Mouse (Mus musculus): Measurements from ENCODE around the gene Kcnh1. TPM values are rescaled to one million over a fixed set of nuclear protein-coding genes. Genes with fewer than 3 reads are reported as not detected.

The Kcnh1 gene
- polyA plus RNA-seq, 2 experiments: under 0.01 TPM; not detected in 1

- H3K9me3 ChIP-seq (ENCODE audit: control insufficient read depth, low read length): no peaks in the 10 kb centered on the region
- H3K4me1 ChIP-seq (replicated peaks; ENCODE audit: control insufficient read depth in 2 of 2, insufficient read depth in 2 of 2, low read length in 1 of 2): no peaks in the 10 kb centered on the region
- H3K4me3 ChIP-seq (ENCODE audit: insufficient read depth in 1 of 2, low read depth in 2 of 2, low read length in 2 of 2): no peak overlapping the region
- no peak for DNase-seq (ENCODE audit: low read depth in 3 of 3, low spot score in 3 of 3)
- no peaks in the 10 kb centered on the region for H3K27me3 ChIP-seq (ENCODE audit: control insufficient read depth, insufficient read depth, low read length)
- no peak overlapping the region for H3K27ac ChIP-seq
- no peak overlapping the region for H3K4me2 ChIP-seq (ENCODE audit: low read depth)
- TF ChIP-seq EP300 (IDR thresholded peaks at IDR 0.05; ENCODE audit: low read depth): no peak
- TF ChIP-seq CTCF (IDR thresholded peaks at IDR 0.05; ENCODE audit: low read depth): no peak
- no peak overlapping the region for H3K9ac ChIP-seq (replicated peaks)
- ATAC-seq (ENCODE audit: insufficient read depth): no peak
- H3K36me3 ChIP-seq (replicated peaks; ENCODE audit: control insufficient read depth, insufficient read depth, low read depth): no peaks in the 10 kb centered on the region
- 38% methylated on average over 4 of the region's 4 CpGs for WGBS (ENCODE audit: insufficient replicate concordance)
Measured at GRCm38 (mm10) chr1:192454981-192455380, 264.4 kb downstream of the Kcnh1 start.

DNA sequence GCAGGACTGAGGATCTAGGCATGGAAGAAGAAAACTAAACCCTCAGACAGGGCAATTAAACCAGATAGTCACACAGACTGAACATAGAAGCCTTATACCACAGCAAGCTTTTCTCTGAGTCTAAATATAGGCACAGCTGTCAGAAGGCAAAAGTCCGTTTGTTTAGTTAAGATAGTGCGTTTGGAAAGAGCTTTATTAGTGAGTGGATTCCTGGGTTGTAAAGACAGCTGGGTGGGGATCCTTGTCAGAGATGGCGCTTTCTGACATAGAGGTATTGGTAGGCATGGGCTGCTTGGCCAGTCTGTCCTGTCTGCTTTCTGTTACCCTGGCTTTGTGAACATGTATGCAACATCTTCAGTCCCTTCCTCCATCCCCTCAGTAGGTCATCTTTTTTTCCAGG, 266.5 kb downstream of the Kcnh1 start:
- no peak overlapping the region for H3K4me2 ChIP-seq (ENCODE audit: low read depth)
- H3K9me3 ChIP-seq (ENCODE audit: control insufficient read depth, low read length): no peaks in the 10 kb centered on the region
- no peak overlapping the region for H3K9ac ChIP-seq (replicated peaks)
- DNase-seq (ENCODE audit: low read depth in 3 of 3, low spot score in 3 of 3) (no peak), ATAC-seq (ENCODE audit: insufficient read depth) (no peak)
- H3K27ac ChIP-seq: no peak overlapping the region
- H3K36me3 ChIP-seq (replicated peaks; ENCODE audit: control insufficient read depth, insufficient read depth, low read depth): no peaks in the 10 kb centered on the region
- no peaks in the 10 kb centered on the region for H3K27me3 ChIP-seq (ENCODE audit: control insufficient read depth, insufficient read depth, low read length)
- H3K4me3 ChIP-seq (ENCODE audit: insufficient read depth in 1 of 2, low read depth in 2 of 2, low read length in 2 of 2): no peak overlapping the region
- 34% methylated on average over 3 of the region's 3 CpGs for WGBS (ENCODE audit: insufficient replicate concordance)
- TF ChIP-seq EP300 (IDR thresholded peaks at IDR 0.05; ENCODE audit: low read depth): no peak
- TF ChIP-seq CTCF (IDR thresholded peaks at IDR 0.05; ENCODE audit: low read depth): no peak
- no peaks in the 10 kb centered on the region for H3K4me1 ChIP-seq (replicated peaks; ENCODE audit: control insufficient read depth in 2 of 2, insufficient read depth in 2 of 2, low read length in 1 of 2)

- H3K27me3 ChIP-seq (ENCODE audit: control insufficient read depth, insufficient read depth, low read length): no peaks in the 10 kb centered on the region
- DNase-seq (ENCODE audit: low read depth in 3 of 3, low spot score in 3 of 3) (no peak), ATAC-seq (ENCODE audit: insufficient read depth) (no peak)
- H3K4me3 ChIP-seq (ENCODE audit: insufficient read depth in 1 of 2, low read depth in 2 of 2, low read length in 2 of 2): no peak overlapping the region
- H3K9me3 ChIP-seq (ENCODE audit: control insufficient read depth, low read length): no peaks in the 10 kb centered on the region
- H3K27ac ChIP-seq: no peak overlapping the region
- H3K36me3 ChIP-seq (replicated peaks; ENCODE audit: control insufficient read depth, insufficient read depth, low read depth): no peaks in the 10 kb centered on the region
- no peak overlapping the region for H3K4me2 ChIP-seq (ENCODE audit: low read depth)
- 48% methylated on average over 6 of the region's 6 CpGs for WGBS (ENCODE audit: insufficient replicate concordance)
- no peaks in the 10 kb centered on the region for H3K4me1 ChIP-seq (replicated peaks; ENCODE audit: control insufficient read depth in 2 of 2, insufficient read depth in 2 of 2, low read length in 1 of 2)
- H3K9ac ChIP-seq (replicated peaks): no peak overlapping the region
- no peak for TF ChIP-seq CTCF (IDR thresholded peaks at IDR 0.05; ENCODE audit: low read depth)
- TF ChIP-seq EP300 (IDR thresholded peaks at IDR 0.05; ENCODE audit: low read depth): no peak
Measured at GRCm38 (mm10) chr1:192457526-192458206, 267.1 kb downstream of the Kcnh1 start.

GRCm38 (mm10) chr1:192463732-192464131, 273.2 kb downstream of the Kcnh1 start:
- Histone ChIP-seq H3K4me3 (ENCODE audit: insufficient read depth in 1 of 2, low read depth in 2 of 2, low read length in 2 of 2) (no peak overlapping the region), H3K4me1 (replicated peaks; ENCODE audit: control insufficient read depth in 2 of 2, insufficient read depth in 2 of 2, low read length in 1 of 2) (no peaks in the 10 kb centered on the region), H3K27me3 (ENCODE audit: control insufficient read depth, insufficient read depth, low read length) (no peaks in the 10 kb centered on the region), H3K27ac (no peak overlapping the region), H3K9me3 (ENCODE audit: control insufficient read depth, low read length) (no peaks in the 10 kb centered on the region), H3K9ac (replicated peaks) (no peak overlapping the region), H3K36me3 (replicated peaks; ENCODE audit: control insufficient read depth, insufficient read depth, low read depth) (no peaks in the 10 kb centered on the region), H3K4me2 (ENCODE audit: low read depth) (no peak overlapping the region)
- ATAC-seq (ENCODE audit: insufficient read depth) (no peak), DNase-seq (ENCODE audit: low read depth in 3 of 3, low spot score in 3 of 3) (no peak)
- no peak for TF ChIP-seq EP300 (IDR thresholded peaks at IDR 0.05; ENCODE audit: low read depth)
- no peak for TF ChIP-seq CTCF (IDR thresholded peaks at IDR 0.05; ENCODE audit: low read depth)
- WGBS (ENCODE audit: insufficient replicate concordance): 32% methylated on average over 4 of the region's 4 CpGs

GRCm38 (mm10) chr1:192472366-192472765, 281.8 kb downstream of the Kcnh1 start:
- H3K4me3 ChIP-seq (ENCODE audit: insufficient read depth in 1 of 2, low read depth in 2 of 2, low read length in 2 of 2): no peak overlapping the region
- H3K9ac ChIP-seq (replicated peaks): no peak overlapping the region
- DNase-seq (ENCODE audit: low read depth in 3 of 3, low spot score in 3 of 3): no peak
- no peak overlapping the region for H3K27ac ChIP-seq
- 54% methylated on average over 4 of the region's 4 CpGs for WGBS (ENCODE audit: insufficient replicate concordance)
- H3K27me3 ChIP-seq (ENCODE audit: control insufficient read depth, insufficient read depth, low read length): no peaks in the 10 kb centered on the region
- H3K9me3 ChIP-seq (ENCODE audit: control insufficient read depth, low read length): no peaks in the 10 kb centered on the region
- ATAC-seq (ENCODE audit: insufficient read depth): no peak
- no peak overlapping the region for H3K4me2 ChIP-seq (ENCODE audit: low read depth)
- H3K36me3 ChIP-seq (replicated peaks; ENCODE audit: control insufficient read depth, insufficient read depth, low read depth): no peaks in the 10 kb centered on the region
- no peaks in the 10 kb centered on the region for H3K4me1 ChIP-seq (replicated peaks; ENCODE audit: control insufficient read depth in 2 of 2, insufficient read depth in 2 of 2, low read length in 1 of 2)
- TF ChIP-seq EP300 (IDR thresholded peaks at IDR 0.05; ENCODE audit: low read depth) (no peak), CTCF (IDR thresholded peaks at IDR 0.05; ENCODE audit: low read depth) (no peak)

All from liver, embryonic 14.5 days (tissue).